Mouse (Mus musculus) hindbrain, embryonic 15.5 days (tissue): Measurements from ENCODE around the gene 4930404H24Rik. TPM values are rescaled to one million over a fixed set of nuclear protein-coding genes. Genes with fewer than 3 reads are reported as not detected.

ENCODE experiments used
- ATAC-seq: fragments of 200-750 bp; cut with Nextera tagmentation; 2 replicates; pipeline ENCODE4 v1.8.0; 2017; ENCODE audit warnings: low read depth, moderate number of reproducible peaks, moderate TSS enrichment; ENCODE audit not compliant: low FRiP score
- H3K27ac ChIP-seq: fragments of 300-500 bp; sonication (generic); replicated peaks from 2 replicates; pipeline ENCODE4 v1.5.1; 2015; ENCODE audit warnings: mild to moderate bottlenecking, inconsistent platforms
- H3K27me3 ChIP-seq: fragments of 300-500 bp; sonication (generic); 2 replicates; pipeline ENCODE4 v1.6.1; 2015; ENCODE audit warnings: control low read depth, inconsistent platforms
- H3K36me3 ChIP-seq: fragments of 300-500 bp; sonication (generic); 2 replicates; pipeline ENCODE4 v1.6.1; 2015; ENCODE audit warnings: control low read depth, inconsistent platforms
- H3K4me1 ChIP-seq: fragments of 300-500 bp; sonication (generic); replicated peaks from 2 replicates; pipeline ENCODE4 v1.6.1; 2015; ENCODE audit warnings: control low read depth, inconsistent platforms
- H3K4me2 ChIP-seq: fragments of 300-500 bp; sonication (generic); 2 replicates; pipeline ENCODE4 v1.6.1; 2015; ENCODE audit warnings: moderate library complexity, mild to moderate bottlenecking, inconsistent platforms
- H3K4me3 ChIP-seq: fragments of 300-500 bp; sonication (generic); 2 replicates; pipeline ENCODE4 v1.5.1; 2015; ENCODE audit warnings: mild to moderate bottlenecking, inconsistent platforms
- H3K9ac ChIP-seq: fragments of 300-500 bp; sonication (generic); 2 replicates; pipeline ENCODE4 v1.6.1; 2015; ENCODE audit warnings: inconsistent platforms
- H3K9me3 ChIP-seq: fragments of 300-500 bp; sonication (generic); 2 replicates; pipeline ENCODE4 v1.6.1; 2016; ENCODE audit warnings: control low read depth, inconsistent platforms
- WGBS: fragments of 180-500 bp; shearing (Covaris S2); methylation state at CpG from one replicate; pipeline ENCODE4 v1.1.7; 2015; 5-methylcytosine and 5-hydroxymethylcytosine counted together
- polyA plus RNA-seq: library from polyadenylated mRNA; unstranded; fragments of >200 nt; fragmentation: Nextera tagmentation; extraction: Ambion mirVana; gene quantifications from 2 replicates; pipeline ENCODE4 v1.2.1, GENCODE M21; 2015

The 4930404H24Rik gene
- polyA plus RNA-seq, 1 experiment from 2014 or later: not detected

DNA sequence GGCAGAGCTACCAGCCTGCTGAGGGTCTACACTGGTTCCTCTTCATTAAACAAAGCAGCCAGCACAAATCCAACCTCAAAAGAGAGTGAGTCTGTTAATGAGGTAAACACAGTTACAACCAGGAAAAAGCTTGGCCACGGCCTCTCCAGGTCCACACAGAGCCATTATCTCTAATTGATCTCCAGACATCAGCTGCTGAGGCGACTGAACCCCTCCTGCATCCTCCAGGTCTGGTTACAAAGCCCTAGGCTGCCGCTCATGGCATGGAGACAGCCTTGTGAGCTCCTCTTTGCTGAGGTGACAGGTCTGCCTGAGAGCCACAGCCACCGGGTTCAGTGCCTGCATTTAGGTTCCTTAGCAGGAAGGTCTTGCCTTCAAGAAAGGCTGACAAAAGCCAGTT is 35.1 kb upstream of the 4930404H24Rik start:
- Histone ChIP-seq H3K9ac (no peak overlapping the region), H3K27me3 (no peaks in the 10 kb centered on the region), H3K9me3 (no peaks in the 10 kb centered on the region), H3K36me3 (0 out of 2 replicates have a peak, but pooled peaks cover 2% of the 10 kb centered on the region), H3K4me1 (peaks cover 16% of the 10 kb centered on the region), H3K4me2 (no peak overlapping the region), H3K27ac (peak overlapping the region; percentile 42; the same call in 1 of the 2 replicates), H3K4me3 (no peak overlapping the region)
- peak; percentile 52; the same call in 1 of the 2 replicates for ATAC-seq
- WGBS: 36% methylated on average over 4 of the region's 4 CpGs

DNA sequence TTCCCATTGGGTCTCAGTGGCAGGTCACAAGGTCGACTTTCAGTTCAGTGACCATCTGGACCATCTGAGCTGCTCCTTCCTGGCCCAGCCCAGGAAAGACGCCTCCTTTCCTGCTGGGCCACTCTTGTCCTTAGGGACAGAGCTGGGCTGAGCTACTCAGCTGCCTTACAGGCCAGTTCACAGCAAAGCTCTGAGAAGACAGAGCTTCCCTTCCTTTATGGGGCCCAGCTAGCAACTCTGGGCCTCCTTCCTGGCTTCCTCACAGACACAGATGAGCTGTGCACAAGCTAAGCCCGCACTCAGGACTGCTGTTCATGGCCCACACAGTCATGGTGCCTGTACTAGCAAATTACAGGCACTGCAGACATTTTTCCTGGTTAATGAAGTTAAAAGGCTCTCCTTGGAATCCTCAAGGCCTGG is 34.6 kb upstream of the 4930404H24Rik start:
- H3K27me3 ChIP-seq: no peaks in the 10 kb centered on the region
- peaks cover 16% of the 10 kb centered on the region for H3K4me1 ChIP-seq
- H3K4me2 ChIP-seq: no peak overlapping the region
- H3K9me3 ChIP-seq: no peaks in the 10 kb centered on the region
- peaks cover 7% of the 10 kb centered on the region; the same call in 1 of the 2 replicates for H3K36me3 ChIP-seq
- ATAC-seq: no peak
- no peak overlapping the region for H3K9ac ChIP-seq
- no peak overlapping the region for H3K4me3 ChIP-seq
- 40% methylated on average over 3 of the region's 3 CpGs for WGBS
- H3K27ac ChIP-seq: peak overlapping the region; percentile 42; the same call in 1 of the 2 replicates

DNA sequence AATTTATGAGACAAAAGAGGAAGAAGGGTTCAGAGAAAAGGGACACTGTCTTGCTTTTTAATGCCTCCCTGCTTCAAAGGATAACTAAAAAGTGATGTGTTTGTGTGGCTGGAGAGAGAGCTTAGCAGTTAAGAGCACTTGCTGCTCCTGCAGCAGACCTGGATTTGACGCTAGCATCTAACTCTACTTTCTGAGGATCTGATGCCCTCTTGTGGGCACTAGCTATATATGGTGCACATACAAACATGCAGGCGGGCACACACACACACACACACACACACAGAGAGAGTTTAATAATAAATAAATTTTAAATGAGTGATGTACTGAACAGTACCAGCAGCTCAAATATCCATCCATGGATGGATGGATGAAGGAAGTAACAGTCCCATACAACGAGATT is 29.3 kb upstream of the 4930404H24Rik start:
- no peak overlapping the region for H3K4me3 ChIP-seq
- peaks cover 16% of the 10 kb centered on the region; the same call in 1 of the 2 replicates for H3K36me3 ChIP-seq
- no peak overlapping the region for H3K9ac ChIP-seq
- ATAC-seq: no peak
- no peaks in the 10 kb centered on the region for H3K27me3 ChIP-seq
- no peaks in the 10 kb centered on the region for H3K9me3 ChIP-seq
- no peak overlapping the region for H3K27ac ChIP-seq
- H3K4me2 ChIP-seq: no peak overlapping the region
- 77% methylated on average over 3 of the region's 3 CpGs for WGBS
- peaks cover 4% of the 10 kb centered on the region for H3K4me1 ChIP-seq

DNA sequence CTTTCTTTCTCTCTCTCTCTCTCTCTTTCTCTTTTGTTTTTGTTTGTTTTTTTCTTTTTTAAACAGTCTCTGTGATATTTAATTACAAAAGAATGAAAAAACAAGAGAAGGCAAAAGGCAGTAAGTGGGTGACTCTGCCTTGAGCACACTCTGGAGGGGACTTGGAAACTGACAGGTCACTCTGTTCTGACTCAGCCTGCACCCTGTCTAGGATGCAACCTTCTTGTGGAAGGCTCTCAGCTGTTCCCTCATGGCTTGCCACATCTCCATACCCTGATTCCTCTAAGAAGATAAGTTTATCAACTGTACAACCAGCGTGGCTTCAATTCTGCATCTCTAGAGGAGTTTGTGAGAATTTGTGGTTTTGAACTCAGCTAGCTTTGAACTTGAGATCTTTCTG is 25.2 kb upstream of the 4930404H24Rik start:
- Histone ChIP-seq H3K4me1 (peaks cover 16% of the 10 kb centered on the region), H3K36me3 (peaks cover 17% of the 10 kb centered on the region), H3K4me3 (no peak overlapping the region), H3K9ac (no peak overlapping the region), H3K27me3 (no peaks in the 10 kb centered on the region), H3K4me2 (no peak overlapping the region), H3K9me3 (no peaks in the 10 kb centered on the region), H3K27ac (no peak overlapping the region)
- 97% methylated on average over 1 of the region's 1 CpGs for WGBS
- ATAC-seq: no peak

DNA sequence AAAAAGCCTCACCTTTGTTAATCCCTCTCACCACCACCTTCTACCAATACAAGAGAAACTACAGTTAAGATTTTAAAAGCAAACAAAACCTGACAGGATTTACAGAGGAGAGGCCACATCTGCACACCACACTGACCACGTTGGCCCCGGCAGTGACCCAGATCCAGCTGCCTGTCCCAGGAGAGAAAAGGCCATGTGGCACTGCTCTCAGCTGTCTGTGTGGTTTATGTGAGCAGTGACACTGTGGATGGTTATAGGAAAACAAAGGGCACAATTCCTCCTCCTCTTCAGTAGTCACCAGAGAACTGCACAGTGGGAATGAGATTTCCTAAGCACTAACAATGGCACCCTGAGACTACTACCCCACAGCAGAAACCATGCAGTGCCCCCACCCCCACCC is 23.3 kb upstream of the 4930404H24Rik start:
- Histone ChIP-seq H3K4me3 (no peak overlapping the region), H3K4me1 (peaks cover 16% of the 10 kb centered on the region), H3K4me2 (no peak overlapping the region), H3K27ac (0 out of 2 replicates have a peak overlapping the region, but pooled peaks have one; percentile 34), H3K9me3 (no peaks in the 10 kb centered on the region), H3K36me3 (peaks cover 2% of the 10 kb centered on the region; the same call in 1 of the 2 replicates), H3K9ac (no peak overlapping the region), H3K27me3 (no peaks in the 10 kb centered on the region)
- WGBS: 38% methylated on average over 2 of the region's 2 CpGs
- ATAC-seq: no peak

DNA sequence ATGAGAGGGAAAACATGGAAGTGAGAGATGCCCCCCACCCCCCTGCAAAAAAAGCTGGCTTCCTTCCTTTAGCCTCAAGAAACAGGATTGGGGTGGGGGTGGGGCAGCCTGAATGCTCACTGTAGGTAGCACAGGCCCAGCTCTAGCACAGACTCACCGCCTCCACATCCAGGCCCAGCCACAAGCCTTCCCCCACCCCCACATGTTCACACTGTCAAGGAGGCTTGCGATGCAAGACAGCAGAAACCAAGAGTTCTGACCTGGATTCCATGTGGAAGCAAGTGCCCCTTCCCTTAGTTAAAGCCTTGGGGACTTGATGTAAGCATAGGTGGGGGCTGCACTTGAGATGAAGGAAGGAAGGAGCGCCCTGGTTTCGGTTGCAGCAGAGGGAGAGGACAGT is 22.8 kb upstream of the 4930404H24Rik start:
- Histone ChIP-seq H3K36me3 (peaks cover 2% of the 10 kb centered on the region; the same call in 1 of the 2 replicates), H3K9ac (no peak overlapping the region), H3K4me1 (peaks cover 16% of the 10 kb centered on the region), H3K4me2 (no peak overlapping the region), H3K27ac (0 out of 2 replicates have a peak overlapping the region, but pooled peaks have one; percentile 34), H3K27me3 (no peaks in the 10 kb centered on the region), H3K9me3 (no peaks in the 10 kb centered on the region), H3K4me3 (no peak overlapping the region)
- ATAC-seq: no peak
- 47% methylated on average over 4 of the region's 4 CpGs for WGBS

DNA sequence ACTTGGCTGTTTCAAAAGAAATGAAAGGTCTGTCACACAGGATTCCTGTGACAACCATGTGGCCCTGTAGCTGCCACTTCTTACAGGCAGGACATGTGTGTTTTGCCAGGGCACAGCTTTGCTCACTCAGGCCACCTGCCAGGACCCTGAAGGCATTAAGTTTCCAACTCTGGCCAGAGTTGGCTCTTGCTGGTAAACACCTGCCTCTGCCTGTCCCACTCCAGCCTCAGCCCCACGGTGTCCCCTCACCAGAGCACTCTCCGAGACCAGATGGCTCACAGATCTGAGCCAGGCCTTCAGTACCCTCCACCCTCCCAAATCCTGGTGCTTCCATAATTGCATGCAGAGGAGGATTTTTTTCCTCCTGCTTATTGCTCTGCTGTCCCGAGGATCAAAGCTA is 21.6 kb upstream of the 4930404H24Rik start:
- no peak overlapping the region for H3K4me3 ChIP-seq
- no peaks in the 10 kb centered on the region for H3K9me3 ChIP-seq
- 0 out of 2 replicates have a peak overlapping the region, but pooled peaks have one; percentile 38 for H3K27ac ChIP-seq
- H3K36me3 ChIP-seq: peaks cover 2% of the 10 kb centered on the region; the same call in 1 of the 2 replicates
- H3K4me1 ChIP-seq: peaks cover 26% of the 10 kb centered on the region
- 51% methylated on average over 3 of the region's 3 CpGs for WGBS
- no peaks in the 10 kb centered on the region for H3K27me3 ChIP-seq
- no peak overlapping the region for H3K4me2 ChIP-seq
- no peak overlapping the region for H3K9ac ChIP-seq
- ATAC-seq: peak; percentile 36; the same call in 1 of the 2 replicates

DNA sequence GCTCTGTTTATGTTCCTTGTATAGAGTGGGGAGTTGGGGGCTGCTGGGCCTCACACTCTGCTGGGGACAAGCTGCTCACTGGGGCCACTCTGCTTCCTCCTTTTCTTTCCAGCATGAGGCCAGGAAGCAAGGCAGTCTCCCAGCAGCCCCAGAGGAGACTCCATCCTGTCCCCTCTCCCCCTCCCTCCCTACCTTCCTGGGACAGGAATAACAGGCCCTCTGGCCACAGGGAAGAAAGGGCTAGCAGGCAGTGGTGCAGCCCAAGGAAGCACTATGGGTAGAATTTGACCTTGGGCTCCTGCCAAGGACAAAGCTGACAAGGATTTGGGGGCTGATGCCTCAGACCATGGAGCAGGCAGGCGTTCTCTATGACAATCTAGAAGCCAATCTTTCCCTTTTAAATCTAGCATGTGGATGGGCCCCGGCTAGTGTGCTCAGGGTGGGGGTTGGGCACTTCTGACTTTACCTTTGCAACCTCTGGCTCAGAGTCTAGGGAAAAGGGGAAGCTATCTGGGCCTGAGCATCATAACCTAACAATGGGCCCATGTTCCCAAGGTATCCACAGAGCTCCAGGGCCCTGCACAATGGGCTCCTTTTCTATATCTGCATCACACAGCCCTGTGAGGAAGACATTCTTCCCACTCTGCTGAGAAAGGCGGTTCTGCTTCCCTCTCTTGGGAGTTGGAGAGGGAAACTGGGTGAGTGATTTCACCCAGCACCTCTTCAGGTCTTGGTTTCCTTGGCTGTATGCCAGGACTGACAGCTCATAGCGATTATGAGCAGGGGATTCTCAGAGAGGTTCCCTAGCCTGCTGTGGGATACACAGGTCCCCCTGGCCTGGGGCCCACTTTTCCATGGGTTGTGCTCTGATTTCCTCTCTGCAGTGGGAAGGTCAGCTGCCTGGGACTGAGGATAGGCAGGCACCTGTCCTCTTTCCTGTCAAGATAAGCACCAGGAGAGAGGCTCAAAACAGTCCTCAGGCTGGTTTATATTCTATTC is 17.2 kb upstream of the 4930404H24Rik start:
- no peak overlapping the region for H3K4me2 ChIP-seq
- no peaks in the 10 kb centered on the region for H3K36me3 ChIP-seq
- H3K4me3 ChIP-seq: no peak overlapping the region
- H3K9me3 ChIP-seq: no peaks in the 10 kb centered on the region
- H3K27me3 ChIP-seq: no peaks in the 10 kb centered on the region
- H3K4me1 ChIP-seq: peaks cover 20% of the 10 kb centered on the region
- WGBS: 33% methylated on average over 4 of the region's 4 CpGs
- ATAC-seq: no peak
- H3K27ac ChIP-seq: peak overlapping the region; percentile 43; the same call in 1 of the 2 replicates
- no peak overlapping the region for H3K9ac ChIP-seq

DNA sequence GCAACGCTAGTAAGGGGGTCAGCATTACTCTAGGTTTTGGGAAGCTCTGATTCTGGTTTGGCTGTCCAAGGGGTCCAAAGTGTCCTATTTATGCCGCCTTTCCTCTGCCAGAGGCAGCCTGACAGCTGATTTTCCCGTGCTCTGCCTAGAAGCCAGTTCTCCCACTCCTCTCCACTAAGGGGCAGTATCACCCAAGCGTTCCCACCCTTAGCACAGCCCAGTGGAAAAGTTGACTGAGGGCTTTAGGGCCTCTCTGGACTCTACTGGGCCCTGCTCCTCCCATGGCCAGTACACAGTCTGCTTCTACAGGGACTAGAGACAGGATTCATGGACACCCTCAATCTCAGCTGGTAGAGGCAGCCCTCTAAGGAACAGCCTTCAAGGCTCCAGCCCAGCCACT is 14.0 kb upstream of the 4930404H24Rik start:
- no peak overlapping the region for H3K27ac ChIP-seq
- H3K9ac ChIP-seq: no peak overlapping the region
- ATAC-seq: peak; percentile 62
- no peak overlapping the region for H3K4me2 ChIP-seq
- no peaks in the 10 kb centered on the region for H3K27me3 ChIP-seq
- peaks cover 42% of the 10 kb centered on the region for H3K4me1 ChIP-seq
- H3K4me3 ChIP-seq: no peak overlapping the region
- H3K36me3 ChIP-seq: no peaks in the 10 kb centered on the region
- WGBS: 2% methylated on average over 4 of the region's 4 CpGs
- H3K9me3 ChIP-seq: no peaks in the 10 kb centered on the region

DNA sequence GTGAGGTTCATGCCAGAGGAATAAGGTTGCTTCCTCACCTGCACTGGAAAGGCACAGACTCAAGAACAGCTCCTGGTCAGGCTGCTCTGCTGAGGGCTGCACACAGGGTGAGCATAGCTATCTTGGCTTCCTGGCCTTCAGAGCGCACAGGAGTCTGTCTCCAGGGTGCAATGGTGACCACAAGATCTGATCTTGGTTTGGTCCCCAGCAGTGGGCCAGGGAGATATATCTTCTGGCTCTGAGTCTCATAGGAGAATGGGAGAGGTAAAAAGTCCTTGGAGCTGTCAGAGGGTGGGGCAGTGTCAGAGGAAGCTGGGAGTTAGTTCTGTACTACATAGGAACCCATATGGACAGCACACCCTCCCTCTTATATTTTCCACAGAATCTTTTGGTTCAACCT is 13.1 kb upstream of the 4930404H24Rik start:
- H3K9me3 ChIP-seq: no peaks in the 10 kb centered on the region
- H3K27me3 ChIP-seq: no peaks in the 10 kb centered on the region
- peaks cover 51% of the 10 kb centered on the region for H3K4me1 ChIP-seq
- no peak overlapping the region for H3K4me3 ChIP-seq
- ATAC-seq: no peak
- no peak overlapping the region for H3K4me2 ChIP-seq
- no peaks in the 10 kb centered on the region for H3K36me3 ChIP-seq
- WGBS: 93% methylated on average over 1 of the region's 1 CpGs
- no peak overlapping the region for H3K9ac ChIP-seq
- H3K27ac ChIP-seq: no peak overlapping the region

DNA sequence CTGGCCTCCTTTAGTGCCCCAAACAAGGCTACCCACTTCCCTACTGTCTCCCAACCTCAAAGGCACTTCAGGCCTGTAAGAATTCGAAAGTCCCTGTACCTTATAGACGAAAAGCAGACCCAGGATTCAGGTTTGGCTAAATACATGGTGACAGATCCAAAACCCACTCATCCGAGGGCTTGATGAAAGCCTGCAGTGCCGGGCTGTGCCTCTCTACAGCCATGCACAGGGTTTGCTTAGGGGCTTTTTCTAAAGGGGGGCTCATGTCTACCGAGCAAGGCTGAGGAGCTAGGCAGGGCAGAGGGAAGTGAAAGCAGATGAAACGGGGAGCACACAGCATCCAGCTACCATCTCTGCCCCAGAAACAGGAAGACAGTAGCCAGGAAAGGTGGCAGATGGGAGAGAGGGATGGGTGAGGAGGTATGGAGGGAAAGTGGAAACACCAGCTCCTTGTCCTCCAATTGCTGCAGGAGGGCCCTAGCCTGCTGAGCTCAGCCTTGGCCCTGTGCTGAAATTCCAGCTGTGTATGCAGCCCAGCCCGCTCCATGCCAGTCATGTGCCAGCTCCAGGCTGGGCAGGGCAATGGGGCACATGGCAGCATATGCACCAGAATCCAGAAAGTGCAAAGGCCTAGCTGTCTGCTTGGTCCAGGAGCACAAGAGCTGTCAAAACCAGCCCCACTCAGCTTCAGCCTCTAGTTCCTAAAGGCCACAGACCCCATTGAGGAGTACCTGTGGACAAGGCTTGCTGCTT is 11.3 kb upstream of the 4930404H24Rik start:
- 0 out of 2 replicates have a peak overlapping the region, but pooled peaks have one; percentile 14 for H3K9ac ChIP-seq
- peak overlapping the region; percentile 16; the same call in 1 of the 2 replicates for H3K27ac ChIP-seq
- no peaks in the 10 kb centered on the region for H3K36me3 ChIP-seq
- 65% methylated on average over 7 of the region's 7 CpGs for WGBS
- no peaks in the 10 kb centered on the region for H3K9me3 ChIP-seq
- H3K4me2 ChIP-seq: no peak overlapping the region
- peaks cover 46% of the 10 kb centered on the region for H3K4me1 ChIP-seq
- H3K4me3 ChIP-seq: no peak overlapping the region
- H3K27me3 ChIP-seq: no peaks in the 10 kb centered on the region
- ATAC-seq: no peak

DNA sequence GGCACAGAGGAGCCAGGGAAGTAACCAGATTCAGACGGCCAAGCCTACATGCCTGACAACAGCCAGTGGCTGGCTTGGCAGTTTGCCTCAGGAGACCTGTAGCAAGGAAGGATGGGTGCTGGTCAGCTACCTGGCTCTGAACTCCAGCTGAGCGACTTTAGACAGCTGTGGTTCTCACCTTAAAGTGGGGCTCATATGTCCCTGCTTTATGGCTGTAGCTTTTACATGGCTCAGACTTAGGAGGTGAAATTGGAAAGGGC is 10.8 kb upstream of the 4930404H24Rik start:
- Histone ChIP-seq H3K9ac (no peak overlapping the region), H3K27ac (peak overlapping the region; percentile 16; the same call in 1 of the 2 replicates)

More for the DNA sequence above, 10.8 kb upstream of the 4930404H24Rik start:
- WGBS: 74% methylated on average over 2 of the region's 2 CpGs
- peaks cover 43% of the 10 kb centered on the region for H3K4me1 ChIP-seq
- ATAC-seq: no peak
- H3K4me3 ChIP-seq: no peak overlapping the region
- H3K36me3 ChIP-seq: no peaks in the 10 kb centered on the region
- no peak overlapping the region for H3K4me2 ChIP-seq
- no peaks in the 10 kb centered on the region for H3K9me3 ChIP-seq
- no peaks in the 10 kb centered on the region for H3K27me3 ChIP-seq
